Comparison of ENCODE assay signal across 30 mouse cellular contexts in genomic region chr15:62121696-62122095, GRCm38 (mm10).
DNase-seq lines count a peak whose midpoint lies in the region; ATAC-seq and TF ChIP-seq lines count a peak whose summit lies in the region.
"Had no signal": no experiment of that assay in that cellular context is flagged by ENCODE, and none has a peak within 500 bp of the region (broad histone marks: within the 10 kb centered on the region; RNA-seq: fewer than 3 reads in every experiment).

No protein-coding gene starts in this region.

- H3K79me2 ChIP-seq in MEL (ENCODE audit: control insufficient read depth, insufficient read depth, low read length, poor library complexity): peaks cover 67% of the 10 kb centered on the region

- no peak overlapping the region for H3K4me3 ChIP-seq in MEL (ENCODE audit: control insufficient read depth in 1 of 2, insufficient read depth in 1 of 2, low read depth in 2 of 2, low read length in 2 of 2)
- H3K4me3 ChIP-seq in liver, embryonic 15.5 days (replicated peaks): no peak overlapping the region
- H3K4me3 ChIP-seq: erythroblast, embryonic 14.5 days; forebrain, embryonic 12.5 days; heart, embryonic 12.5 days; left cerebral cortex, adult 2 months; lung, embryonic 15.5 days; myocyte; neural tube, embryonic 12.5 days had no signal

- no peaks in the 10 kb centered on the region for H3K9me3 ChIP-seq in MEL (replicated peaks; ENCODE audit: insufficient read depth, low read length)
- H3K9me3 ChIP-seq in liver, embryonic 15.5 days (replicated peaks): no peaks in the 10 kb centered on the region
- H3K9me3 ChIP-seq: forebrain, embryonic 12.5 days; heart, embryonic 12.5 days; lung, embryonic 15.5 days; neural tube, embryonic 12.5 days had no signal

- WGBS in liver, embryonic 15.5 days (ENCODE audit: insufficient replicate concordance): 52% methylated on average over 4 of the region's 4 CpGs

- peak overlapping the region; percentile 68 for H3K27ac ChIP-seq in MEL (ENCODE audit: control insufficient read depth, low read depth, low read length)
- H3K27ac ChIP-seq in liver, embryonic 15.5 days (replicated peaks): peak overlapping the region; percentile 79
- H3K27ac ChIP-seq: forebrain, embryonic 12.5 days; hindbrain, embryonic 14.5 days; left cerebral cortex, adult 2 months; lung, embryonic 15.5 days; macrophage; neural tube, embryonic 12.5 days; stomach, postnatal 0 days had no signal

- H3K36me3 ChIP-seq in MEL (ENCODE audit: control insufficient read depth in 1 of 2, insufficient read depth in 2 of 2, low read length in 2 of 2): peaks cover 6 to 27% of the 10 kb centered on the region in 2 experiments
- no peaks in the 10 kb centered on the region for H3K36me3 ChIP-seq in liver, embryonic 15.5 days (replicated peaks)
- H3K36me3 ChIP-seq: forebrain, embryonic 12.5 days; heart, embryonic 12.5 days; lung, embryonic 15.5 days; neural tube, embryonic 12.5 days had no signal

- no peaks in the 10 kb centered on the region for H3K27me3 ChIP-seq in MEL (ENCODE audit: control insufficient read depth in 1 of 2, insufficient read depth in 2 of 2, low read length in 2 of 2)
- H3K27me3 ChIP-seq in liver, embryonic 15.5 days: no peaks in the 10 kb centered on the region
- H3K27me3 ChIP-seq: forebrain, embryonic 12.5 days; heart, embryonic 12.5 days; lung, embryonic 15.5 days; neural tube, embryonic 12.5 days had no signal

- no peak for TF ChIP-seq CTCF in MEL (IDR thresholded peaks at IDR 0.05 in 2 of 3, conservative IDR thresholded peaks at IDR 0.05 in 1 of 3; ENCODE audit: control insufficient read depth in 1 of 3, insufficient read depth in 1 of 3, low read depth in 2 of 3, low read length in 3 of 3, poor library complexity in 1 of 3, severe bottlenecking in 1 of 3)

- no peak for TF ChIP-seq RAD21 in MEL (IDR thresholded peaks at IDR 0.05; ENCODE audit: low read depth, low read length)

- ATAC-seq in liver, embryonic 15.5 days (ENCODE audit: insufficient read depth): no peak
- ATAC-seq: intestine, postnatal 0 days; midbrain, embryonic 16.5 days had no signal

- no peak for TF ChIP-seq EP300 in MEL (IDR thresholded peaks at IDR 0.05; ENCODE audit: low read depth in 1 of 2, low read length in 2 of 2)

- H3K9ac ChIP-seq in MEL (ENCODE audit: control insufficient read depth, low read depth, low read length, poor library complexity, severe bottlenecking): peak overlapping the region; percentile 23; the same call in 1 of the 2 replicates
- H3K9ac ChIP-seq in liver, embryonic 15.5 days: no peak overlapping the region
- H3K9ac ChIP-seq: forebrain, embryonic 12.5 days; heart, embryonic 12.5 days; hindbrain, embryonic 14.5 days; lung, embryonic 15.5 days; neural tube, embryonic 12.5 days had no signal

- intact Hi-C loops in left cerebral cortex, postnatal 4 days (cut with DNase I): no loop called here
- intact Hi-C loops in left cerebral cortex, postnatal 10 days (cut with DNase I): no loop called here

- no peak for TF ChIP-seq POLR2A in MEL (IDR thresholded peaks at IDR 0.05; ENCODE audit: control insufficient read depth in 1 of 2, insufficient read depth in 1 of 2, low read depth in 1 of 2, low read length in 2 of 2, poor library complexity in 1 of 2)

- peak; percentile 8 for DNase-seq in left cerebral cortex, postnatal 4 days
- no peak for DNase-seq in left cerebral cortex, postnatal 10 days (ENCODE audit: extremely low spot score in 1 of 2, low spot score in 2 of 2)
- DNase-seq in MEL (ENCODE audit: low read depth, low spot score): no peak
- DNase-seq in brain, adult 2 months (ENCODE audit: low read depth, low spot score): peak; percentile 31
- DNase-seq in layer of hippocampus, adult 9-10 months (ENCODE audit: low spot score): no peak
- no peak for DNase-seq in urinary bladder, adult 2 months (ENCODE audit: low spot score)
- DNase-seq: adrenal gland, adult 8-10 months; B cell, adult 2 months; cerebellum, adult 11-12 months; gastrocnemius, postnatal 25 days; heart, adult 11 months; heart, postnatal 4 days; kidney, postnatal 10 days; right cerebral cortex, adult 18-20 months; right cerebral cortex, postnatal 4 days; thymus, adult 18-20 months; thymus, postnatal 25 days had no signal

- H3K4me1 ChIP-seq in MEL (ENCODE audit: control insufficient read depth in 1 of 2, insufficient read depth in 2 of 2, low read length in 2 of 2): peaks cover 9 to 12% of the 10 kb centered on the region in 2 experiments
- peaks cover 72% of the 10 kb centered on the region for H3K4me1 ChIP-seq in liver, embryonic 15.5 days (replicated peaks)
- H3K4me1 ChIP-seq: forebrain, embryonic 12.5 days had no signal

- H3K4me2 ChIP-seq in liver, embryonic 15.5 days: peak overlapping the region; percentile 55
- H3K4me2 ChIP-seq: forebrain, embryonic 12.5 days; heart, embryonic 12.5 days; hindbrain, embryonic 14.5 days; lung, embryonic 15.5 days; neural tube, embryonic 12.5 days had no signal

TF ChIP-seq in MEL, 35 proteins besides CTCF, POLR2A, EP300 and RAD21:
- TF ChIP-seq BHLHE40 (IDR thresholded peaks at IDR 0.05; ENCODE audit: borderline replicate concordance, low read depth, low read length) (no peak), MEF2A (IDR thresholded peaks at IDR 0.05; ENCODE audit: extremely low read depth, insufficient replicate concordance, low read depth, low read length, poor library complexity, severe bottlenecking) (no peak)

Comparison
In these comparisons a context has a peak if more than half of its experiments do, and no peak if none do; other contexts are left out.
1. DNase-seq: peak in left cerebral cortex, postnatal 4 days (single experiment) and brain, adult 2 months (single experiment); none in left cerebral cortex, postnatal 10 days (0 of 2), MEL (single experiment), layer of hippocampus, adult 9-10 months (single experiment) and urinary bladder, adult 2 months (single experiment).